In genomic region chr9:121074726-121075125, GRCm38 (mm10) we compare ENCODE assay signal across 14 mouse cellular contexts.
"Had no signal": no experiment of that assay in that cellular context is flagged by ENCODE, and none has a peak within 500 bp of the region (broad histone marks: within the 10 kb centered on the region; RNA-seq: fewer than 3 reads in every experiment).

No protein-coding gene starts in this region.

- H3K9me3 ChIP-seq: limb, embryonic 10.5 days; liver, embryonic 15.5 days had no signal

- H3K9ac ChIP-seq: liver, embryonic 15.5 days had no signal

- H3K4me1 ChIP-seq: liver, embryonic 15.5 days had no signal

- H3K36me3 ChIP-seq: limb, embryonic 10.5 days; liver, embryonic 15.5 days had no signal

- DNase-seq: kidney, adult 11 months; kidney, postnatal 10 days; kidney, postnatal 4 days; lung, adult 2 months; lung, postnatal 36 days; thymus, adult 2 months; thymus, postnatal 25 days had no signal

- H3K4me3 ChIP-seq: layer of hippocampus, adult 2 months; limb, embryonic 10.5 days; liver, embryonic 15.5 days had no signal

- H3K27me3 ChIP-seq: liver, embryonic 15.5 days had no signal

- H3K4me2 ChIP-seq: liver, embryonic 11.5 days; liver, embryonic 15.5 days had no signal

- H3K27ac ChIP-seq: hindbrain, postnatal 0 days; layer of hippocampus, adult 2 months; liver, embryonic 15.5 days had no signal

- ATAC-seq: hindbrain, postnatal 0 days; lung, postnatal 0 days; midbrain, embryonic 16.5 days had no signal
